Mouse (Mus musculus) erythroblast, embryonic 14.5 days (primary cell): ENCODE measurements around the gene Ppfia3.

ENCODE experiments used
- GATA1 ChIP-seq: IDR thresholded peaks from 2 replicates; pipeline ENCODE4 v1.6.1; 2012; ENCODE audit warnings: low read length, inconsistent platforms, mixed read lengths
- TAL1 ChIP-seq: IDR thresholded peaks from 3 replicates; pipeline ENCODE4 v1.6.1; 2012; ENCODE audit warnings: low read length, inconsistent platforms, mixed read lengths

GRCm38 (mm10) chr7:45339410-45340065, 27.3 kb downstream of the Ppfia3 start:
- TF ChIP-seq TAL1, result no peak
- TF ChIP-seq GATA1, result no peak
